Mouse (Mus musculus) liver, adult 2 months (tissue): Measurements from ENCODE around the gene Zmym2.

Experiments used
- CTCF ChIP-seq: fragments of 200-500 bp; IDR thresholded peaks from 2 replicates; pipeline ENCODE4 v1.5.1; 2011; ENCODE audit warnings: low read depth, low read length, control low read depth
- POLR2A ChIP-seq: fragments of 200-500 bp; IDR thresholded peaks from 2 replicates; pipeline ENCODE4 v1.6.1; 2011; ENCODE audit warnings: low read length, control low read depth; ENCODE audit not compliant: insufficient read depth; ENCODE audit errors: extremely low read depth

GRCm38 (mm10) chr14:56887887-56888286, 1.4 kb downstream of the Zmym2 start:
- TF ChIP-seq CTCF (peak; percentile 81), POLR2A (0 out of 2 replicates have a peak, but pooled peaks have one; percentile 4)
